Mouse (Mus musculus) heart, postnatal 4 days (tissue): ENCODE measurements around the gene Zfp62. TPM values are rescaled to one million over a fixed set of nuclear protein-coding genes. Genes with fewer than 3 reads are reported as not detected.

Source experiments
- DNase-seq: peaks from one replicate; pipeline ENCODE4 v3.0.0; 2021
- total RNA-seq, 2 experiments: library from RNA; stranded (reverse); gene quantifications; 2 replicates each; pipeline ENCODE4 v1.2.3; 2021

The Zfp62 gene
- total RNA-seq, 2 experiments from 2014 or later = 37.2 to 37.7 TPM

DNA sequence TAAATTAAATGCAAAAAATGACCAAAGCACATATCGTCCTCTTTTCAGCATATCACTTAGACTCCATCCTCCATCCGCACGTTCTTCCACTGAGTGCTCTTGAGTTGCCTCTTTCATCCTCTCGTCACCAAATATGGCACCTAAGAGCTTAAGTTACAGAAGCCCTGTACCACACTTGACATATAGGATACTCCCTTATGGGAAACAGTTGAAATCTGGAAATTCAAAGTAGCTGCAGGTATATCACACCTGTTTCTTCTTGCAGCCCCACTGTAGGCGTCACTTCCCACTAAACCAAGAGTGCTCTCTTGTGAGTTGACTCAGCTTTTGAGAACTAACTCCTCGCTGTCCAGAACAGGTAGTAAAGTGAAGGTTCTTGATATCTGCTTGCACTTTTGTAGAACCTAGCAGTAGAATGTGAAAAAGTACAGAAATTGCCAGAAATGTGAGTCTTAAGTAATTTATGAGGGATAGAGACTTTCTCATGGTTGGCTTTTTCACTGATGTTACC lies 2.0 kb downstream of the Zfp62 start:
- DNase-seq = no peak

DNA sequence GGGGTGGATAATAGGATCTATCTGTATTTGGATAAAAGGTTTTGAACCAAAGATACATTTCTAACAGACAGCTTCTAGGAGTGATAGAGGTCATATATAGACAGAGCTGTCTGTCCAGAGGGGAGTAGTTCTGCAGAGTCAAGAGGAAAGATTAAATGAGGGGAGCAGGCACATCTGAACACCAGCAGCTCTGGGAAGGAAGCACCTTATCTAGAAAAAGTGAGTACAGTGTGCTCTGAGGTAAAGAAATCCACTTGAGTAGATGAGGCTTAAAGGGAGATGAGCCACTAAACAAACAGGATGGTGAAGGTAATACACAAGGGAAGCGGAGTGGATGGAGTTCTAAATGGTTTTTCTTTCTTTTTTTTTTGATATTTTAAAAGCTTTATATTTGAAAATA lies 4.4 kb downstream of the Zfp62 start:
- no peak for DNase-seq

DNA sequence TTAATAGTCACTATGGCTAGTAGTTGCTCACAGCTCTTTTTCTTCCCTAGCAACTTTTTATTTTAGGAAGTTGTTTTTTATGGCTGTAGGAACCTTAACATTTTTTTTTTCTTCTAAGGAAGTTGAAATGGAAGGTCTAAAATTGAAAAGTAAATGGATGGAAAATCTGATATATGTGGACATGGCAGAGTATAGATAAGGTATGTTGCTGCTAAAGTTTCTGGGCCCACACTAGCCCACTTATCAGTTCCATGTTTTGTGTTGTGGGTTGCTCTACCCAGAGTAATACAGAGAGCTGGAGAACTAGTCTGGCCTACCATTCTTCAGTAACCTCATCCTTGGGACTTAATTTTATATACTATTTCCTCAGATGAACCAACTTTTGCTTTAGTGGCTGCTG lies 9.5 kb downstream of the Zfp62 start:
- no peak for DNase-seq

DNA sequence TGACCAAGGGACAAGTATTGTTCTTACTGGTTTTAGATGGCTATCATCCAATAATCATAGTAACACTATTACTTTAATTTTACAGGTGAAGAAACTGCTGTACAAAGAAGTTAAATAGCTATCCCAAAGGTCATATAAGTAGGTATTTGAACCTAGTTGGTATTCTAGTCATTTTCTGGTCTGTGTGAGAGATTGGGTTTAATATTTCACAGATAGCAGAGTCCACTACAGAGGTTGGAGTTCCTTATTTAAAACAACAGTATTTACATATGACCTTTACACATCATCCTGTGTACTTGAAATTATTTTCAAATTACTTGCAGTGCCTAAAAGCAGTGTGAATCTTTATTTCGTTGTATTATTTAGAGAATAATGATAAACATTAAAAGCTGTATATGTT lies 10.4 kb downstream of the Zfp62 start:
- DNase-seq = no peak

DNA sequence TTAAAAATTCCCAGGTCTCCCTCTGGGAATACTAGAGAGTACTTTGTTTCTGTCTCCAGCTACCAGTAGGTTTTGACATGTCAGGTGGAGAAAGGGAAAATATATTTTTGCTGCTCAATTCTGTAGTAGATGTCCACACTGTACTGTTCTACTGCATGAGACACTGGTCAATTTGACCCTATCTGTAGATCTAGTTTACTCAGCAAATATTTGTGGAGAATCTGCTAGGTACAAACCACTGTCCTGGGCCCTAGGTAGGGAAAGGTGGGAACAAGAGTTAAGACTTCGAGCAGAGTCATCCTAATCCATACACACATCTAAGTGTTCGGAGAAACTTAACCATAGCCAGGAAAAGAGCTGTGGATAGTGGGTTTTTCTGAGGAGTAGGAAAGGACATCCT lies 16.2 kb downstream of the Zfp62 start:
- DNase-seq = no peak

DNA sequence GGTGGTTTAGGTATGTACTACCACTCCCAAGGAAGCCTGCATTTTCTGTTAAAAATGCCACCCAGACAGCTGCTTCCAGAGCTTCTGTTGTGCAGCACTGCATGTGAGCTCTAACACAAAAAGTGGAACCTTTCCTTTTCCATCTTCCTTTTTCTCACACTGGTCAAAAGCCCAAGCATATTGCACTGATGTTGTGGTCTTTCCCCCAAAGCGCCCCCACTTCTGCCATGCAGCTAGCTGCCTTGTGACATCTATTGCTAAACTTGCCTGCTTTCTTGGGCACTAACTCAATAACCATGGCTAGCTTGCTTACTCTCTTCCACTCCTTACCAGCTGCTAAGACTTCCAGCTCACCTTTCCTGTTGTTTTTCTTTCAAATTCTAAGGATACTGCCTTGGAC lies 21.4 kb downstream of the Zfp62 start:
- no peak for DNase-seq

DNA sequence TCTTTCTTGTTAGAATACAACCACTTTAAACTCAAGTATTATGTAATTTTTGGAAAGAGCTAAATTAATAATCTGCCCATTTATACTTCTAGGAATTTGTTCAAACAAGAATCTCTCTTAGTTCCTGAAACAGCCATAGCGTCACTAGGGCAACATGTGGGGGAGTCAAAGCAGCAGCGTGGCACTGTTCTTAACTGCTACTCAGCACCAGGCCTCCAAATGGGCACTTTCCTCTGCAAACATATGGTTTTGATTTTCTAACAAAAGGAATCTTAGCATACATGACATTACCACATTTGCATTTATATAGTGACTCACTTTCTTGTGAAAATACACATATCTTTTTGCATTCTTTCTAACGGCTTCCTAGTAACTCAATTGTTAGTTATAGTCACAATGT lies 29.7 kb downstream of the Zfp62 start:
- no peak for DNase-seq

DNA sequence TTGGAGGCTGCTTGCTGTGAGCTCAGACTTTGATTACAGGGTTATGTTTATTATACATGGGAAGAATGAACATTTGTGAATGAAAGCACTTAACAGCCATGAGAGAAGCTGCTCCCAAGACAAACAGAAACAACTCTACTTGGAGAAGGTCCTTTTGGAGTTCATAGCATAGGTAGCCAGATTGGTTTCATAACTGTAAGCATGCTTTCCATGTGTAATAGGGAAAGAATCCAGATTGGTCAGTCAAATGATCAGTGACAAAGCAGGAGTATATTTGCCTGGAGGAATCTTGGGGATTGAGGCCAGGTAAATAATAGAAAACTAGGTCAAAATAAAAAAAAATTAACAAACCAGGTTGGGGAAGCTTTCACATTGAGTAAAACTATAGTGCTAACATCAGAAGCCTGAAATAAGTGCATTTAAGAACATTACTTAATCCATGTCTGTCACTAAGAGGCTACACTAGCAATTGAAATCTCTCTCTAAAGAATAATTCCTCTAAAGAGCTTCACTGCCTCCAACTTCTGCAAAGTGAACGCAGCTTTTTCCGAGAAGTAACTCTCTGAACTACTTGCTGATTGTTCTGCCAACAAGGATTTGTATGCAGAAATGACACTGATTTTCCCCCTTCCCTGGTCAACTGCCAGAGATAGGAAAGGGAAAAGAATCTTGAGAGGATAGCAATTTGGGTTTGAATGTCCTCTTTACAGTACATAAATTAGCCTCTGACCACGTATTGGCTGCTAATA lies 32.5 kb downstream of the Zfp62 start:
- DNase-seq = no peak

DNA sequence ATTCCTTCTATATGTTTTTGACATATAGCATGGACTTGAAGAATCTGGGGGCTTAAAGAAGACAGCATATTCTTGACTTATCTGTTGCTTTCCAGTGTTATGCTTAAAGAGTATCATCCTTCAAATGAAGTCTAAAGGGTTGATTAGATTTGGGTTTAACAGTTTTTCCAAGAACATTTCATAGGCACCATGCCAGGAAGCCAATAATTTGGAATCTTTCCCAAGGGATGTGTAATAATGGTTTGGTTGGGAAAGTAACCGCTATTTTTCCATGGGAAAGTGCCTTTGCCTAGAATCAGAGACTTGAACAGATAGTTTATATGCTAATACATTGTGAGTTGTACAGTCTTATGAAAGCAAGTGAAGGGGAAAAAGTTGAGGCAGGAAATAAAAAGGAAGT lies 33.8 kb downstream of the Zfp62 start:
- no peak for DNase-seq

DNA sequence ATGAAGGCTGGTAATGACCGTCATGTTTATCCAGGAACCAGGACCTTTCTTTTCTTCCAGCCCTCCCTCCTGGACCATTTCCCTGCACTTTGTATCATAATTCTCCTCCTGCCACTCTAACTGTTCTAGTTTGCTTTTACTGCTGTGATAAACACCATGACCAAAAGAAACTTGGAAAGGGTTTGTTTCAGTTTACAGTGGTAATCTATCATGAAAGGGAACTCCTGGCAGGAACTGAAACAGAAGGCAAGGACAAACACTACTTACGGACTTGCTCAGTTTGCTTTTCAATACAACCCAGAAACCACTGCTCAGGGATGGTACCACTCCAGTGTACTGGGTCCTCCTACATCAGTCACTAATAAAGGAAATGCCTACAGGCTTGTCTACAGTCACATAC lies 34.4 kb downstream of the Zfp62 start:
- no peak for DNase-seq

DNA sequence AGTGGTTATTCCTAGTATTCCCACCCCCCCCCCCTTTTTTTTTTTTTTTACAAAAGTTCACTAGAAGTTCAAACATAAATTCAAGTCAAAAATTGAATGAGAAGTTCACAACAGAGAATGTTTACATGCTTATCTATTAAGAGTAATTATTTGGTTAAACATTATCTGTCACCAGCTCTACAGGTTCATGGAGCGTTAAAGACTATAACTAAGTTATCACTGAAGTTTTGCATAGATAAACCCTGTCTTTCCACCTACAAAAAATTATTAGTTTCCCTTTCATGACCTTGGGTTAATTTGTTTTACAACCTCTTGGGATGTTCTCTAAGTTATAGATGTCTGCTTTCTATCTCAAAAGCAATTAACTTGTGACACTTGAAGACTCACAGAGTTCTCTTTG lies 37.2 kb downstream of the Zfp62 start:
- no peak for DNase-seq

DNA sequence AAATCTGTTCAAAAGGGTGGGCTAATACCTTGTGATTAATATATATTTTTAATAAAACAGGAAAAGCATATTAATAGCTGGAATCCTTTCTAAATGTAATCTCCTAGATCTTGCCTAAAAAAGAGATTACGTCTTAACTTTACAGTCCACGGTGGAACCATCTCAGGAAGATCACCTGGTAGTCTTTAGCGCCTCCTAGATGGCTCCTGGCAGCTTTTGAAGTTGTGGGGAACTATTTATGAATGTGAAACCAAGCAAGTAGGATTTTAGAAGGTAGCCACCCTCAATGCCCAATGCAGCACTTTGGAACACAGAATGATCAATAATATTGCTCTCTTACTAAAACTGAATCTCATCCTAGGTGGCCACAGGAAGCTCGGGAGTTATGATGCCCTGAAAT lies 37.8 kb downstream of the Zfp62 start:
- no peak for DNase-seq

DNA sequence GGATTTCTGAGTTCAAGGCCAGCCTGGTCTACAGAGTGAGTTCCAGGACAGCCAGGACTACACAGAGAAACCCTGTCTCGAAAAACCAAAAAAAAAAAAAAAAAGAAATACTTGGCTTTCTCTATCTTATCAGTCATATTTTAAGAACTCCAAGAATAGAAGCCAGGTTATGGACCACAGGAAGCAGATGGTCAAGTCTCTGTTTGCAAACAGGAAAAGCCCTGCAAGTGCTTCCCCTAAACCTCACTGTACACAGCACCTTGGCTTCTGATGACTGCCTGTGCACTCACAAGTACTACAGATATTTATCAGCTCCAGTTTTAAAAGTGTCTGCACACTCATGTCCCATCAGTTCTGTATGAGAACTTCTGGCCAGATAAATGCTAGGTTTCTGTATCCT lies 38.4 kb downstream of the Zfp62 start:
- no peak for DNase-seq

DNA sequence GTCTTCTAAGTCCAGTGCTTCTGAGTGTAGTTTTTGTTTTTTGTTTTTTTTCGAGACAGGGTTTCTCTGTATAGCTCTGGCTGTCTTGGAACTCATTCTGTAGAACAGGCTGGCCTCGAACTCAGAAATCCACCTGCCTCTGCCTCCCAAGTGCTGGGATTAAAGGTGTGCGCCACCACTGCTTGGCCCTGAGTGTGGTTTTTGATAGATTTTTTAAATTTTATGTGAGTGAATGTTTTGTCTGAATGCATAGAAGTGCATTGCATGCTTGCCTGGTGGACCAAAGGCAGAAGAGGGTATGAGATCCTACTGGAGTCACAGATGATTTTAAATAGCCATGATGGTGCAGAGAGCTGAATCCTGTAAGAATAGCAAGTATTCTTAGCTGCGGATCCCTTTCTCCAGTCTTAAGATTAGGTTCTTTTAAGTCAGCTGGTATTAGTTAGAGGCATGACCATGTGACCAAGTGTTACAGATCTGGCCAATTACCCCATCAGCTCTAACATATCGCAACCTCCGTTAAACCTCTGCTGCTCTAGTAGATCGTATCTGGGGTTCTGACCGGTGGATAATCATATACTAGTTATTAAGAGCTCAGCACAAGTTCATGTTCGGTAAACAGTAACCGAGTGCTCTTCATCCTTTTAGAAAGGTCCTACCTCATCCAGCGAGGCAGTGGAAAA lies 40.0 kb downstream of the Zfp62 start:
- DNase-seq = no peak

DNA sequence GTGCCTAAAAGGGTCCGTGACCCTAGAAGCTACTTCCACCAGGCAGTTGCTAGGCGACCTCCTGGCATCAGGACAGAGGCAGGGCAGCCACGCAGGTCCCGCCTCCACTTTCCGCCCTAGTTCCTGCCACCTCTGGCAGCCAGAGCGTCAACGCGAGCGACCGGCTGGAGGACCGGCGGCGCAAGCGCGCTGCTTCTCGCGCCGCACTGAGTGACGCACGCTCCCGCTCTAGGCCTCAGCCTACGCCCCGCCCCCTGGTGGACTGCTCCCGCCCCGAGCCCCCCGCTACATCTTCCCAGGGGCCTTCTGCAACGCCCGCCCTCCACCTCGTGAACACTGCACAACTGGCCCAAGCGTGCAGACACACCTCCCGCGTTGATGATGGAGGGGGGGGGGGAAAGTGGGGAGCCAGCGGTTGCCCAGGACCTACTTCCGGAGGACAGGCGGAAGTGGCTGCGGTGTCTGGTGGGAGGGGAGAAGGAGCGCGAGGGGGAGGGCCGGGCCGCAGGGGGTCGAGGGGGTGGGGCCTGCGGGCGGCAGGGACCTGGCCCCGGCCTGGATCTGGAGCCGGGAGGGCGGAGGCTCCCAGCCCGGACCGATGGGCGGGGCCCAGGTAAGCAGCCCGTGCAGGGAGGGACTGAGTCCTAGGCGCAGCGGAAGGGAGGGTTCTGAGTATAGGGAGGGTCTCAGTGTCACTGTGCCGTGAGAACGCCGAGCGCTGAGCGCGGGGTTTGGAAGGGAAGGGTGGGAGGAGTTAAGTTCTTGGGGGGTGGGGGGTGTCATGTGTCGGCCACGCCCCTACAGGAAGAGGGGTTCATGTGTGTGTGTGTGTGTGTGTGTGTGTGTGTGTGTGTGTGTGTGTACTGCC lies 40.9 kb downstream of the Zfp62 start, which contains the start of gene Mgat1:
TSS of gene Mgat1 (plus strand) at position 465 of the 868 bp plus-strand sequence.
- DNase-seq = peak; percentile 96

DNA sequence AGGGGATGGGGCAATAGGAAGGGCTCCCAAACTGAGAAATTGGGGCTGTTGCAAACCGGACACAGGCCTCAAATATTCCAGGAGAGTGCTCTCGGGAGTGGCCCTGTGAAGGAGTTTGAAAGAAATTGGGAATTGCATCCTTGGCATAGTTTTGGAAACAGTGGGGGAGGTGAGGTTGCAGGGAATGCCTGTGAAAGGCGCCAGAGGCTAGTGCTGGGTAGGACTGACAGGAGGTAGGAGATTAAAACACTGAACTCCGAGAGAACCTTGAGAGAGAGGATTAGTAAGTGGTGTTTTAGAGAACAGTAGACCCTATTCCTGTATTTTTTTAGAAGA lies 41.5 kb downstream of the Zfp62 start:
- DNase-seq = no peak

DNA sequence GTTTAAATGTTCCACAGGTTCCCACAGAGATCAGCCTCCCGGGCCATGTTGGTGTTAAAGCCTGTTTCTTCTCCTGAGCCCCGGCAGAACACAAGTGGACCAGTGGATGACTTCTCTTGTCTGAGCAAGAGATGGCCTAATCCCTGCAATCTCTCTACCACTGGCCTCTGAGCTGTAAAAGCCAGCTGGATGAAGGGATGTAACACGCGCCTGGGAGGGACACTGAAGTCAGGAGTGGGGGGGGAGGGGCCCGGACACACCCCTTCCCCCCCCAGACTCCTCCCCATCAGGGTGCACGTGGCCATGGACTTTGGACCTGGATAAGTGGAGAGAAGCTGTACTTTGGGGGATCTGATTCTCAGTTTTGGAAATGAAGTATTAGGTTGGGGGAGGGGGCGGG lies 42.1 kb downstream of the Zfp62 start:
- DNase-seq = no peak

DNA sequence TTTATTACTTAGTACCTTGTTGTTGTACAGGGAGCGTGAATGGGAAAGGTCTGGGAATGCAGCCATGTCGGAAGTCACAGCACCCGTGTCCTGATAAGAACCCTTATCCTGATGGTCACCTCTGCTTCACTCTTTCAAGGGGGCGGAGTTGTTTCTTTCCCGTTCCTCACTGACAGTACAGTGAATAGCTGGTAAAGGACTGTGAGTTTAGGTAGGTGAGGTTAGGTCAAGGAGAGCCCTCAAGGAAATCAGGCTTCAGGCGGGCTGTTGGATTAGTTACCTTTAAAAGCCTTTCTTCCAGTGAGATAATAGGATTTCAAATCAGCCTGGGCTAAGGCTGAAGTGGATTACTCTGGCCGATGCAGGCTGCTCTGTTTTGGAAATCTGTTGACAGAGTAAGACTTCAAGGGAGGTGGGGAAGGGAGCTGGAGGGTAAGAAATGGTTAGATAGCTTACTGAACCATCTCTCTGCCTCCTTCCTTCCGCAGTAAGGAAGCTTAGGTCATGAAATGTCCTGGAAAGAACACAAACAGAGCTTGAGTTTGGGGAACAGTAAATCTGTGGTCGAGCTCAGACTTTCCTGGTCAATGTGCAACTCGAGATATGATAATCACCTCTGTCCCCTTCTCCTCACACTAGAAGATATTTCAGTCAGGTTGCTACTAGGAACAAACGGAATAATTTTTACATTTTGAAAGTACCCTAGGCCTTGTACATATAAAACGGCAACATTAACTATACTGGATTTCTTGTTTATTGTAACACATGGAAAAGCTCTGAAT lies 42.7 kb downstream of the Zfp62 start:
- no peak for DNase-seq

DNA sequence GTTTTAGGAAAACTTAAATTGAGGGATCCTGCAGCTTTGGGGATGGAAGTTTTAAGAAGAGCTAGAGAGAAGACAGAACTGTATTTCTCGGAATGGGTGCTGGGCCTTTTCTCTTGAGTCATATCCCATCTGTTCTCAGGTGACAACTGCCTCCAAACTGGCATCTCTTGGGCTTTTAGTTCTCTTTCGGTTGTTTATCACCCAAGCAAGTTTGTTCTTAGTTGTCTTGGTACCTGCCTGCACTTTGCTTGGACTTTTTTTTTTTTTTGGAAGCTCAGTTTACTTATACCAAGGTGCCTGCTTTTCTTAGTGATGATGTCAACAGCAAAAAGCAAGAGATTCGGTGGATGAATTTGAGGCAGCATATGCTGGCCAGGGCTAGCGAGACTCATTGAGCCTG lies 43.4 kb downstream of the Zfp62 start:
- no peak for DNase-seq

DNA sequence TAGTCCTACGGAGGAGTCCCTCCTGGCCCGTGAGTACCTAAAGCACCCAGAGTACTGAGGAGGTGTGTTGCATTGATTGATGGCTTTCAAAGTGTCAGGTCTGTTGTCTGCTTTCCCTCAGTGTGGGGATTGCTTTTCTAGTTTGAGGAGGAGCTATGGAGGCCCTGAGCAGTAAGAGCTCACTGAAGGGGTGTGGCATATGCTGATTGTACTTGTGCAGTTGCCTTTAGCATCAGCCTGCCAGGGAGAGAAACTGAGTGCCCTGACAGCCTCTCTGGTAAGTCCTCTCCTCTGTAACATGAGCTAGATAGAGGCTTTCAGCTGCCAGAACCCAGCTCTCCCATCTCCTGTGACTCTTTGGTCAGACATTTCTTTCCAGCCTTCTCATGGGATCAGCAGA lies 44.2 kb downstream of the Zfp62 start:
- no peak for DNase-seq

DNA sequence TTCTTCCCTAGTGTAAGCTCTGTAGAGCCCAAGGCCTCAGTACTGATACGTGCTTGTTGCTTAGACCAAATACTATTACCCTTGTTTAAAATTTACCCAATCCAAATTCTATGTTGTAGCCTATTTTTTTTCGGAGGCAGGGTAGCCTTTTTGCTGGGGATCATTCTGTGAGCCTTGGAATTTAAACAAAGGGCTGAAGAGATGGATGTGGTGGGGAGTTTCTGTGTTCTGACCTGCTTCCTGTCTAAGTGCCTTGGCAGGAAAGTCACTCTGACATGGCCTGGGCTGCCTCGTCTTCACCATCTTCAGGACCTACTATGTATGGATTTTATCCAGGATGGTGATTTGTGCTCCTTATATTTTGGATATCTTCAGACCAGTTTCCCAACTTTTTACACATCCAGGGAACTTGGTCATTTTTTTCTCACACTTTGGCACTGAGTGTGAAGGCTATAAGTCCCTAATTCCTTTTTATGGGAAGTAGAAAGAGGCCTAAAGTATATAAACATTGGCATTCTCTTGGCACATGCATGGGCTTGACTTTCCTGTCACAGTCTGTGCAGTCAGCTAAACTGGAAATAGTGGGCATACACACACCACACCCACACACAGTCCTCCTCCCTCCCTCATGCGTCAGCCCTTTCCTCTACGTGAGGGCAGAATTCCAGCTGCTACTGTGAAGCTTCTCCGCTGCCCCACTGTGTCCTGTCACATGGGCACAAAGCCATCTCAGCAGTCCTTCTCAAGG lies 45.3 kb downstream of the Zfp62 start:
- DNase-seq = peak; percentile 66
